Mouse (Mus musculus) cerebellum, postnatal 10 days (tissue): Measurements from ENCODE around the gene Pgpep1l.

Source experiments
- DNase-seq, 2 experiments: peaks; one replicate each; pipeline ENCODE4 v3.0.0; 2021; ENCODE audit warnings: mixed read lengths in 2 of 2

Pgpep1l gene

DNA sequence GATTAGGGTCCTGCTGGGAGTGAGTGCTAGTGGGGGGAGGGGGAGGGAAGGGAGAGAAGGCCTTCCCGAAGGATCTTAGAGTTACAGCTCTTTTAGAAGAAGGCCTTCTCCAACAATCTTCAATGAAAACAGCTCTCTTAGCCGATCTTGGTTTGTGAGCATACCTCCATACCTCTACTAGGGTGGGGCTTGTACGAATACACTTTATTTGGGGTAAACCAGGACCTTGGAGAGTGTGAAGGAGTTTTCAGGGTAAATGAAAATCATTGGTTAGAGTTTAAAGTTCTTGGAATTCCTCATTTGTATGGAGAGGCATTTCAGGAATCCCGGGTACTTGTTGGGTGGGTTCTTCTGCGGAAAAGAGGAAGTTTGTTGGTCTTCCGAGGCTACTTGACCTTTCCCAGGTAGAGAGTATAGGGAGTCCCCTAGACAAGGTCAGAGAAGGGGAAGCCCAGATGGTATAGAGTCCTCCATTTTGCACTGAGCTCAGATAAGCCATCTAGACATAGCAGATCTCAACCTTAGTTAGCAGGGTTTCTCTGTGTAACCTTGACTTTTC, 4.4 kb downstream of the Pgpep1l start:
- DNase-seq: no peak

DNA sequence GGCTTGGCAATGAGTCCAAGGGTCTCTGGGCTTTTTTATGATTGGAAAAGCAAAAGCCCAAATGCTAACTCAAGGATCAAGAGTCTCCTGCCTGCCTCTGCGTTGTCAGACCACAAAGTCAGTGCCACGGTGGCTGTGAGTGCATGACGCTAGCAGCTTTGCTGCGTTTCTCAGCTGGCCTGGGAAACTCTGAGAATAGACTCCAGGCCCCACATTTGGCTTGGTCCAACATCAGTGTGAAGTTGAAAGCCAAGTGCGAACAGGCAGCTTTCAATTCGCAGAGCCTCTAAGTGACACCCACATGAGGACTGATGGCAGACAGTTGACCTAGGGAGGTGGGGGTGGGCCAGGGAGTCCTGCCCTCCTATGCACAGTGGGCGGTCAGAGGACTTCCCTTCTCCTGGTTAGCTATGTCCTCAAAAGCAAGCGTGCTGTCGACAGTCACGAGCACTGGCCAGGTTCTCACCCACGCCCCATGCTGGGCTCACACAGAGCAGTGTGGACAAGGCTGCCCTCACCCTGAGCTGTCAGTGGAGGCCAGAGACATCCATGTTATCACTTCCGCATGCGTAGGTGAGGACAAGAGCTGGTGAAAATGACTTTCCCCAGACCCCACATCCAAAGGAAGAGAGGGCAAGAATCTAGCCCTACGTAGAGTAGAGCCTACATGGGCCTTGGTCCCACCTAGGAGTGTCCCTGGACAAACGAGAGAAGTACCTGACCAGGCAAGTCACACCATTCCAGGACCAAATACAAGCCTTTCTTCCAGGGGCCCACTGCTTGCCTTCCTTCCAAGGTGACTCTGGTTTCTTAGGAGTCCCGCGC, 5.5 kb downstream of the Pgpep1l start:
- DNase-seq: no peak

GRCm38 (mm10) chr7:68257767-68258166, 6.3 kb downstream of the Pgpep1l start:
- DNase-seq: no peak

DNA sequence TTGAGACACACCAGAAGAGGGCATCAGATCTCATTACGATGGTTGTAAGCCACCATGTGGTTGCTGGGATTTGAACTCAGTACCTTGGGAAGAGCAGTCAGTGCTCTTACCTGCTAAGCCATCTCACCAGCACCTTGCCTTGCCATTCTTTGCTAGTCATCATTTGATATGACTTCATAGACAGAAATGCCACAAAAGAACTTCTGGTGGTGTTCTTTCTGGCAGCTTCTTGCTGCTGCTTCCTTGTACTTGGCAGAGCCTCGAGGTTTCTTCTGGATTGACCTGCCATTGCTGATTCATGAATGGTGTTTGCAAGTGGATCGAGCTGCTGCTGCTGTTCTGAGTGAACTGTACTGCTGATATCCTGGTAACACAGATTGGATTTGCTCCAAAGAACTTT, 13.1 kb downstream of the Pgpep1l start:
- no peak for DNase-seq

- DNase-seq: no peak
Observed at GRCm38 (mm10) chr7:68250411-68250810, 13.6 kb downstream of the Pgpep1l start.

GRCm38 (mm10) chr7:68246249-68246648, 17.8 kb downstream of the Pgpep1l start:
- DNase-seq: no peak

- no peak for DNase-seq
Observed at GRCm38 (mm10) chr7:68245681-68246080, 18.4 kb downstream of the Pgpep1l start.

GRCm38 (mm10) chr7:68241205-68241604, 22.8 kb downstream of the Pgpep1l start:
- no peak for DNase-seq

- DNase-seq: no peak
Observed at GRCm38 (mm10) chr7:68239220-68239827, 24.7 kb downstream of the Pgpep1l start.

DNA sequence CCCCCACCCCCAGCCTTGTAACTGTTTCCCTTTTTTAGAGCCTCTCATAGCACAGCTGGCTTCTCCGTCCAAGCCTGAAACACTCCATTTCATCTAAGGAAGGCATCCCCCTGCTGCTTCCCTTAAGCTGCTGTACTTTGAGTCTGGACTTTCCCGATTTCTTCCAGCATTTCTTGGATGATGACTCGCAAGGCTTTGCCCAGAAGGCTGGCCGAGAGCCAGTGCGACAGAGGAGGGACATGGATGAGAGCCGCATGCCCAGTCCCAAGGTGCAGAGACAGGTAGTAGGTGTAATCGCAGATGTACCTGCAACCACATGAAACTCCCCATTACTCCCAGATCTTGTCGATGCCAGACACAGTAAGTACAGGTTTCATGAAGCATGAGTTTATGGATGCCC, 27.2 kb downstream of the Pgpep1l start:
- peak; percentile 82 to 84 for DNase-seq

DNA sequence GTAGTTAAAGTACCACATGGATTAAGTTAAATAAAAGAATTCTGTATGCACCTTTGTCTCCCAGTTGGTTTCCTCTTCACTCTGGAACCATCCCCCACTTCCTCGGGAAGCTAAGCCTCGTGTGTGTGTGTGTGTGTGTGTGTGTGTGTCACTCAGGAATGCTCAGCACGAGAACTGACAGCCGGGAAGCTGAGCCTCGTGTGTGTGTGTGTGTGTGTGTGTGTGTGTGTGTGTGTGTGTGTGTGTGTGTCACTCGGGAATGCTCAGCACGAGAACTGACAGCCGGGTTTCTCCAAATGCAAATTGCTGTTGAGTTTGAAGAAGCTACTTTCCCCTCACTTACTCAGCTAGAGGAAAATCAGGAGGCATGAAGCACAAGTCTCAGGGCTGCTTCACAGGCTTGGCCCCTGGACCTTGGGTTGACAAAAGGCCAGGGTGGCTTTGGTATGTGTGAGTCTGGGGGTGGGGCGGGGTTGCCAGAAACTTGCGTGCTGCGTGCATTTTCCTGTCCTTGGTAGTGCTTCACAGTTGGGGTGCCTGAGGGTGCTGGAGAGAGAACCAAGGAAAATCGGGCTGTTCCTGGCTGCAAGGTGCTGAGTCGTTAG, 30.3 kb downstream of the Pgpep1l start:
- DNase-seq: peak in 1 of 2 experiments; percentile 53

DNA sequence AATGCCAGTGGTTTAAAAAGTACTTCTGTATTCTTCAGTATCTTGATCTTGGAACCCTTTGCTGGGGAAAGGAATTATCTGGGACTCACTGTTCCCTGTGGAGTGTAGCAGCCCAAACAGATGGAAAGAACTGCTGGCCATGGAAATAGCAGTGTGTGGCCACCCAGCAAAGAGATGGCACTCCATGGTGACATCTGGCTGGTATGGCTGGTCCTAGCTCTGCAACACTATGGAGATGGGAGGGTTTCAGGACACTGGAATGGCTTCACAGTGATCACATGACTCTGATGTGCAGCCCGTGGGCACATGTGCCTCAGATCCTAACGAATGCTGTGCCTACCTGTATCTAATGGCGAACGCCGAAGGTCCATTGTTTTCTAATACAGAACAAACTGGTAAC, 31.5 kb downstream of the Pgpep1l start:
- DNase-seq: peak; percentile 54 to 69

- DNase-seq: peak; percentile 72 to 82
Observed at GRCm38 (mm10) chr7:68230831-68231230, 33.2 kb downstream of the Pgpep1l start.

DNA sequence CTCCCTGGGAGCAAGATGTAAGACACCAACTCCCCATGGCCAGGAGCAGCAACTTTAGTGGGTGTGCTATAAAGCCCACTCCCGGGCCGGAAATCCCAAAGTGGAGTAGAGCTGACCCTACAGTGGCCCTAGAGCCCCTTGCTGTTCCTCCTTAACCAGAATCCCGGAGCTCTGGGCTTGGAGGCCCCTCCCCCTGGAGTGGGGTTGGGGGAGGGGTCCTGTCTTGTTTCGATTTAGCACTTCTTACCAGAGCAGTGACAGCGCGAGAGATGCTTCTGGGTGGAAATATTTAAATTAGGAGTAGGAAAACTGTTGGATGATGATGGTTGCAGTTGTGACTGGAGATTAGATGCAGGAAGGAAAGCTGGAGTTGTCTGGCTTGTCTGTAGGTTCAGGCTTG, 35.5 kb downstream of the Pgpep1l start:
- DNase-seq: no peak

GRCm38 (mm10) chr7:68227621-68228020, 36.4 kb downstream of the Pgpep1l start:
- DNase-seq: no peak

DNA sequence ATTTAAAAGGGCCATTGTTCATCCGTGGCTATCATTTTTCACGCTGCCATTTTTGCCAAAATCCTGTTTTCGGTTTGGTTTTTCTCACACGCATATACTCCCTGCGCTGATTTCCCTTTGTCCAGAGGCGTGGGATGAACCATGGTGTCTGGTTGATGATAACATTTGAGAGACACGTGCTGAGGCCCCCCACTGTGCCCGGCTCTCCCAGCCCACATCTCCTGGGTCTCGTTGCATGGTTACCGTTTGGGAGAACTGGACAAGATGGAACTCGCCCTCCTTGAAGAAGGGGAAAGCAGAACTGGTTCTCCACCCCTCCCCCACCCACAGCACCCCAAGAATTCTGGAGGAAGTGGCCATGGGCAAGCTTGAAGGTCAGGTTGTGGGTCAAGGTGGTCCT, 37.0 kb downstream of the Pgpep1l start:
- peak; percentile 52 to 58 for DNase-seq

DNA sequence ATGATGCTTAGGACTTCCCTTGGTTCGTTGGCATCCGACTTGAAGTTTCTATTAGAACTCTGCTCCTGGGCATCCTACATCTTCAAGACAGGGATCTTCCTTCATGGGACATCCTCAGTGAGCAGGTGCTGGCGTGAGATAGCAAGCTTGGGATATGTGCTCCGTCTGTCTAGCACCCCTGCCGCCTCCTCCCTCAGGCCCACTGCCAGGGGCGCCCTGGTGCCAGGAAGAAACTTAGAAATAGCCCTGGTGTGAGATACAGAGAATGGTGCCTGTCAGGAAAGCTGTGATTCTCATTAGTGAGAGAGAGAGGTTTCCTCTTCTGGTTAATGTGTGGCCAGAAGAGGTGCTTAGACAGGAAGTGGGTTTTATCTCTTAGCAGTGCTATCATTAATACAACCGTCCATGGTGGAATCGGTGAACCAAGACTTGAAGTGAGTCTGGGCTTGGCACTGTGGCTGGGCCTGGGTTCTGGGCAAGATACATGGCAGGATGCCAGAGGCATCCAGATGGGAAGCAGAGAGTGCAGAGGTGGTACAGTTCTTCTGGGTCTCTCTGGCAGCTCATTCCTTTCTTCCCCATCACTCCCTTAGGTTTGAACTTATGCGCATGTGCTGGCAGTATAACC, 38.5 kb downstream of the Pgpep1l start:
- DNase-seq: peak; percentile 62 to 76

DNA sequence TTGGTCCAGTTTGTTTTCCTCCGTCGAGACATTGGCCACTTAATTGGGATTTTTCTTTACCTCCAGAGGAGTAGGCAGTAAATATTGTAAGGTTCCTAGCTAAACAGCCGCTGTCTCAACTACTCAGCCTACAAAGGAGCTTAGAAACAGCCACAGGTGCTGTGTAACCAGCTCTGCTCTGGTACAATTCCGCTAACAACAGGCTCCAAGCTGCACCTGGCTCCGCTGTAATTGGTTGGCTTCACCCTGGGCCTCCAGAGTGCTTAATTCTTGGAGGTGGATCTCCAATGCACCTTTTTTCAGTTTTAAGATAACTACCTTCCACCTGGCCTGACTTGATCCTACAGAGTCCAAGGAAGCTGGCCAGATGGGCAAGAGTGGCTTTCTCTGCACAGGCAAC, 40.0 kb downstream of the Pgpep1l start:
- no peak for DNase-seq

GRCm38 (mm10) chr7:68223356-68223808, 40.7 kb downstream of the Pgpep1l start:
- no peak for DNase-seq

DNA sequence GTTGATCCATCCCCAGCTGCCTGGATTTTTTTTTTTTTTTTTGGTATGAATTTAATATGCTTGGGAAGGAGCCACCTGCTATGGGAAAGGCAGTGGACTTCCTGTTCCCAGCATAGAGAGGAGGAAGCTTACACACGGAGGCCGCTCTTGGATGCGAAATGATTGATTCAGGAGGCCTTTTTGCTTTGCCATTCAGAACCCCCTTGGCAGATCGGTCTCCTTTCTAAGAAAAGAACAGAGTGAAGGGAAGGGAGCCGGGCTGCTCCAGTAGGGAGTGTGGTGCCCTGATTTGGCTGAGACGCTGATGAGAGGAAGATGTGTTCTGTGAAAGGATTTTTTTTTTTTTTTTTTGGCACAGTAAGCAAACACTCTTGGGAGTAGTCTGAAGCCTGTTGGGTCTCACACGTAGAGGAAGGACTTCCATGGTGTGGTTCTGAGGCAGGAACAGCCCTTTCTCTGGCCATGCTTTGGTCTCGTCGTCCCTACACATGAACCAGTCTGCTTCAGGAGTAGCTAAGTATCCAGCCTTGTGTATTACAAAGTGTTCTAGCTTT, 42.3 kb downstream of the Pgpep1l start:
- DNase-seq: peak in 1 of 2 experiments; percentile 27

DNA sequence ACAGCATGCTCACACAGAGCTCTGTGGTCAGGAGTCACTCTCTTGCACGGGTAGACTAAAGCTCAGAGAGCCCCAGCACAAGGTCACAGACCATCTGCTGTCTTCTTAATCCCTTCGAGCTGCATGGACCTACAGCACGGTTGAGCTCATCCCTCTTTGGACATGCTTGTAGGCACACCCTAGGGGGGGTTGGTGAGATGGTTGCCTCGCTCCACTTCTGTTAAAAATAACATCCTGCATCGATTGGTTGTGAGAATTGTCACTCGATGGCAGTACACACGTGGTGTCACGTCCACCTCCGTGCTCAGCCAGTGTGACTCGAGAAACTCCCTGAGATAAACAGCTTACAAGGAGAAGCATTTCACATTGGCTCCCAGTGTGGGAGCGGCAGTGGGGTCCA, 45.2 kb downstream of the Pgpep1l start:
- peak; percentile 67 for DNase-seq

DNA sequence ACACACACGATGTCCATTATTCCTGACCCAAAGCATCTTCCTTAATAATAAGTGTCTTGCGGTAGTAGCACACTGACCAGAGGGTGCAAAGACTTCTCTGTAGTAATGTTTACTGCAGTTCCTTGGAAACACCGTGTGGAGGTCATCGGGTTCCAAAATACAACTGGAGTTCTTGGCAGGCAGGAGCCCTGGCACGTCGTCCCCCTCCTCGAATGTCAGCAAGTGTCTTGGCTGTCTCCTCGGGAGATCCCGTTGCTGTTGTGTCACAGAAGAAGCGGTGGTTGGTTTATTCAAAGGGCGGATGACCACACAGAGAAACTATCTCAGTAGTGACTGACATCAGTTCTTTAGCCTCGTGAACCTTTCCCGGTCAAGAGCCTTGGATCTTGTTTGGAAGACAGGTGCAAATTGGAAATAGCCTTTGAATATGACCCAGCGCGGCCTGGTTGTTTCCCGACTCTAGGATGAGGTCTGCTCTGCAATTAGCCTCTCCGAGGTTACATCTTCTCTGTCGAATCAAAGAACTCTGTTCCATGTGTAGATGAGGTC, 48.4 kb downstream of the Pgpep1l start:
- peak; percentile 50 to 61 for DNase-seq
